ENCODE assay signal across 11 mouse cellular contexts in genomic region chr9:58364325-58364724, GRCm38 (mm10). TPM values are rescaled to one million over a fixed set of nuclear protein-coding genes. Genes with fewer than 3 reads are reported as not detected.
"Had no signal": no experiment of that assay in that cellular context is flagged by ENCODE, and none has a peak within 500 bp of the region (broad histone marks: within the 10 kb centered on the region; RNA-seq: fewer than 3 reads in every experiment).

No protein-coding gene starts in this region.

- DNase-seq: liver, postnatal 0 days; lung, adult 2 months; lung, postnatal 14 days; lung, postnatal 36 days; thymus, adult 2 months; thymus, postnatal 25 days; thymus, postnatal 4 days had no signal

RNA-seq across cellular contexts. Expression of gene Tbc1d21, which starts 5.9 kb away (rescaled TPM):
- total RNA-seq: megakaryocyte progenitor cell, adult 5-6 weeks; midbrain, postnatal 0 days; monocyte, adult 5-6 weeks; neutrophil, adult 5-6 weeks had no signal

RNA-seq across cellular contexts. Expression of gene Loxl1, which starts 51.3 kb away (rescaled TPM):
- total RNA-seq: megakaryocyte progenitor cell, adult 5-6 weeks; monocyte, adult 5-6 weeks; neutrophil, adult 5-6 weeks had no signal
